Mouse (Mus musculus): ENCODE data around the gene Rpl19. TPM values are rescaled to one million over a fixed set of nuclear protein-coding genes. Genes with fewer than 3 reads are reported as not detected.

Gene Rpl19
- total RNA-seq, 2 experiments from 2014 or later, result 560 to 589 TPM

DNA sequence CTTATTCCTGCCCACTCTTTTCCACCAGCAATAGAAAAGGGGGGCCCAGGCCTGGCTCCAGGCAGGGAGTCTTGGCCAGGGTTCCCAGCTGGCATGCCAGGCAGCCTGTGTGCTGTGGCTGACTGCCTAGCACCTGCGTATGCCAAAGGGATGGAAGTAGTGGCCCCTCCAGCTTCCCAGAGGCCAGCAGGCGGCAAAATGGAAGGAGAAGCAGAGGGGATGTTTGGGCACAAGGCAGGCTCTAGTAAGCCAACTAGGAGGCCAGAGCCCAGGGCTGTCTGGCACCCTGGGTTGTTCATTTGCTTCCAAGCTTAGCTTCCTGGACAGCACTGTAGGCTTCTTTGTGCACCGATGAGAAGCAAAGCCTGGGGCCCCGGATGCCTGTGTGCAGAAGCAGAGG lies 21.2 kb downstream of the Rpl19 start:
- intact Hi-C loops (cut with DNase I), result no loop called here
- peak; percentile 28 to 55 for DNase-seq (ENCODE audit: low spot score in 2 of 2)

- peak in 1 of 2 experiments; percentile 65 for DNase-seq (ENCODE audit: low spot score in 2 of 2)
- intact Hi-C loops (cut with DNase I), result no loop called here
Observed at GRCm38 (mm10) chr11:98049672-98050519, 23.4 kb downstream of the Rpl19 start.

- no peak for DNase-seq (ENCODE audit: low spot score in 2 of 2)
- intact Hi-C loops (cut with DNase I), result no loop called here
Observed at GRCm38 (mm10) chr11:98050520-98050815, 24.0 kb downstream of the Rpl19 start.

GRCm38 (mm10) chr11:98050940-98051339 lies 24.4 kb downstream of the Rpl19 start:
- DNase-seq (ENCODE audit: low spot score in 2 of 2), result no peak
- intact Hi-C loops (cut with DNase I), result no loop called here

DNA sequence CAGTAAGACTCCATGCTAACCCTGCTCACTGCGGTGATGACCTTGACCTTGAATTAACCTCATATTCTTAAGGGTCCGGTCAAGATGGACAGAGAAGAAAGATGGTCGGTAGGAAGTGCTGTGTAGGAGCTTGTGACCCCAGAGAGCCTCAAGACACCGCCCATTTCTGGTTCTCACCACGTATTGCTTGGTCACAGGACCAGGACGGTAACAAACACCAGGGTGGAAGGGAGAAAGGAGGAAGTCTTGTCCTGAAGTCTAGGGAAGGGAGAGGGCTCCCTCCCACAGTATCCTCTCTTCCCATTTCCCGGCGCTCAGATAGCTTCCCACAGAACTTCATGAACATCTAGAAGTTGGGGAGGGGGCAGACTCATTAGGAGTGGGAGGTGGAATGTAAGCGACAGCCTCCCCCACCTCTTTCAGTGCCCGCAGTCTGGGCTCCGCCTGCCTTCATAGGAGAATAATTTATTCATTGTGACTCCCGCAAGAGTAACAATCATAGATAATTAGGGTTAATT lies 25.2 kb downstream of the Rpl19 start:
- no peak for DNase-seq (ENCODE audit: low spot score in 2 of 2)
- intact Hi-C loops (cut with DNase I), result no loop called here

GRCm38 (mm10) chr11:98052129-98052988 lies 25.8 kb downstream of the Rpl19 start:
- peak; percentile 37 to 55 for DNase-seq (ENCODE audit: low spot score in 2 of 2)
- intact Hi-C loops (cut with DNase I), result no loop called here

DNA sequence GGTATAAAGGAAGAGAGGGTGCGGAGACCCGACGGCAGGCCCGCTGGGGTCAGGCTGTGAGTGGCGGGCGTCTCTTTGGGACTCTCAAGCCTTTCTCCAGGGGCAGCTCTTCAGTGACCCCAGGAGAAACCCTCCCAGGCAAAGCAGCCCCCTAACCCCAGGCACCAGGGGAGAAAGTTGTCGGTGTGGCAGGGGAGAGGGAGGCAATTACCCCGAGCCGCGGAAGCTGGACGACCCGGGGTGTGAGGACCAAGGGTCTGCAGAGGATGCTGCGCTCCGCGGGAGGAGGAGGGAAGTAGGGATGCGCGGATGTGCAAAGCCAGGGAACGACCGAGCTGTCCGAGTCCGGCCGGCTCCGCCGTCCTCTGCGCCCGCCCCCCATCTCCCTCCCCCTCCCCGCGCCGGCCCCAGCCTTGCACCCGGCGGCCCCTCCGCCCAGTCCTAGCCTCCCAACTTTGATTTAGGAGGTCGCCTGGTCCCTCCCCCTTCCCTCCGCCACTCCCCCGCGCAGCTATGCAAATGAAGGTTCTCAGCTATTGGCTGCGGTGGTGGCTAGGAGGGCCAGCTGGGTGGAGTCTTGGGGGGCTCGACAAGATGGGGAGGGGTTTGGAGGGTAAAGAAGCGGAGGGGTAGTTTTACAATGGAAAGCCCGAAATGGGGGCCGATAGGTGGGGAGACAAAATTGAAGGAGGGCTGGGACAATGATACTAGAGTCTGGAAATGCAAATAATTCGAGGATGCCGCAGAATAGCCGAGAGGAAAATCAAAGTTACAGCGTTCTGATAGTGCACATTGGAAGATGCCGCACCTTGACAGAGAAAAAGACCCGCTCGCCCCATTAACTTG lies 26.7 kb downstream of the Rpl19 start, which contains the start of gene Stac2:
Gene Stac2, minus strand, starts transcription at position 474 of the 846 bp plus-strand sequence.
- intact Hi-C loops (cut with DNase I), result no loop called here
- peak; percentile 67 to 80 for DNase-seq (ENCODE audit: low spot score in 2 of 2)

DNA sequence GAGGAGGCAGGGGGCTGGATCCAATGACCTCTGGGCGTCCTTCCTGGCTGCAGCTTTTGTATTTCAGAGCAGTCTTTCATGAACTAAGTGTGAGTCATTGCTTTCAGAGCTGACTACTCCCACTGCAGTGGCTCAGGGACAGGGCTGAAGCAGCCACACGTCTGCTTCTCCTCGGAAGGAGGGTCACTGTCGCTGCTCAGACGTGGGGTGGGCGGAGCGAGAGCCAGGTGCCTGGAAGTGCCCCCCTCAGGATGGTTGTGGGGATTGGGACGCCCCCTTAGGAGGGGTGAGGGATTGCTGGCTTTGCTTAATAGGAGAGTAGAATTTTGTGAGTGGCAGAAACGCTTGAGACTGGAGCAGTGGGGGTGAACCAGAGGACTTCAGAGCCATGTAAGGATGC lies 31.0 kb downstream of the Rpl19 start:
- intact Hi-C loops (cut with DNase I), result no loop called here
- DNase-seq (ENCODE audit: low spot score in 2 of 2), result peak; percentile 25 to 71

DNA sequence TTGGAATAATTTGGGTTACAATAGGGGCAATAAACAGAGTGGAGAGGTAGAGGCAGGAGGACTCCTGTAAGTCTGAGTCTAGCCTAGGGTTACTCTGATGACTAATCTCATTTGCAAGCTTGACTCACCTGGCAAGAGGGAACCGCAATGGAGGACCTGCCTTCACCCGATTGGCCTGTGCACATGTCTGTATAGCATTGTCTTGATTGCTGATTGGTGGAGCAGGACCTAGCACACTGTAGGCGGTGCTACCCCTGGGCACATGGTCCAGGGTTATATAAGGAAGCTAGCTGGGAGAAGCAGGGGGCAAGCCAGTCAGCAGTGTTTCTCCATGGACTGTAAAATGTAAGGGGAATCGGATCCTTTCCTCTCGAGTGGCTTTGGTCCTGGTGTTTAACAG lies 31.5 kb downstream of the Rpl19 start:
- peak in 1 of 2 experiments; percentile 69 for DNase-seq (ENCODE audit: low spot score in 2 of 2)
- intact Hi-C loops (cut with DNase I), result no loop called here

GRCm38 (mm10) chr11:98059662-98060061 lies 33.2 kb downstream of the Rpl19 start:
- no peak for DNase-seq (ENCODE audit: low spot score in 2 of 2)
- intact Hi-C loops (cut with DNase I), result no loop called here

DNA sequence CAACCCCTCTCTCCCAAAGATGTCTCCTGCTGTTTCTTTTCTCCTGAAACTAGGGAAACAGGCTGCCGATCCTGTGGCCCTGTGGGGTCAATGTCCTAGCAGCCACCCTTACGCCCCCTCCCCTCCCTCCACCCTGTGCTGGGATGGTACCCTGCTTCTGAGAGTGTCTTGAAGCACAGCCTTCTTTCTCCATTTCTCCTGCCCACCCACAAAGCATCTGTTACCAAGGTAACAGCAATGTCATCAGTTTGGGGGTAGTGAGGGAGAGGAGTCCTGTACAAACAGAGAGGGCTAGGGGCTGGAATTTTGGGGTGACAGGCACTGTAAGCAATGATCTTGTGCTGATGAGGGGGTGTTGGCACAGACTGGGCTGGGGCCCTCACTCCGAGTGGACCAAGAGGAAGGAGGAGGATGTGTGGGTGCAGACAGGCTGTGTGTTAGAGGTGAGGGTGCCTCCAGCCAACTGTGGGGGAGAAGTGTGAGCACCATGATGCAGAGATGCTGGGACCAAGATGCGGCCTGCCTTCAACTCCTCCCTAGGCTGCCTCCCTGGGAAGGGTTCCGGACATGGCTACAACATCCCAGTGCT lies 33.7 kb downstream of the Rpl19 start:
- DNase-seq (ENCODE audit: low spot score in 2 of 2), result peak in 1 of 2 experiments; percentile 76
- intact Hi-C loops (cut with DNase I), result no loop called here

DNA sequence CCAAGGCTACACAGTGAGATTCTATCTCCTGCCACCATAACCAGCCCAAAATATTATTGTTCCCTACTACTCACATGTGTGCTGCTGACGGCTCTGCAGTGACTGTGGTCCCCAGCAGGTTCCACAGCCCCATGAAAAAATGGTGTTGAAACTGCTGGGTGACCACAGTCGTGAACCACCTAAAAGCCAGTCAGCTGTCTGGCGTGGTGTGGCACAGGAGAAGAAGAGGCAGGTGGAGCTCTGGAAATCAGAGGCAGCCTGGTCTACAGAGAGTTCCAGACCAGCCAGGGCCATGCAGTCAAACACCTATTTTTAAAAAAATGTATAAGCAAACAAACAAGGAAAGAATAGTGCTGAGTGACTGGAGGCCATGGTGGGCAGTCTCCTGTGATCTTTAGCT lies 34.9 kb downstream of the Rpl19 start:
- intact Hi-C loops (cut with DNase I), result no loop called here
- DNase-seq (ENCODE audit: low spot score in 2 of 2), result no peak

- DNase-seq (ENCODE audit: low spot score in 2 of 2), result peak in 1 of 2 experiments; percentile 67
- intact Hi-C loops (cut with DNase I), result no loop called here
Observed at GRCm38 (mm10) chr11:98061904-98062562, 35.5 kb downstream of the Rpl19 start.

GRCm38 (mm10) chr11:98066201-98066600 lies 39.7 kb downstream of the Rpl19 start:
- no peak for DNase-seq (ENCODE audit: low spot score in 2 of 2)

DNA sequence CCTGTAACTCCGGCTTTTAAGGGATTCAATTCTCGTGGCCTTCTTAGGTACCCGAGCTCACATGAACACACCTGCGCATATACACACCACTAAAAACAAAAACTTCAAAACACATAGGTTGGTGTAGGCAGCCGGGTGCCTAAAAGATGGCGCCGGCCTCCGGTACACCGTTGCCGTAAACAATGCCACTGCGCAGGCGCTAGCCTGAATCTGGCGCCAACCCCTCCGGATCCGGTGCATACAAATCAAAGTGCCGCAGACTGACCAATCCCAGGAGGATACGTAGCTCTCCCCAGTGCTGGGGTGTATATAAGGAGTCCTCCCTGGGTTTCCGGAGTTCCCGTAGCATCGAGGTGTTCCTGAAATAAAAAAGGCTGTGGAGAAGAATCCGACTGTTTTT lies 40.7 kb downstream of the Rpl19 start:
- DNase-seq (ENCODE audit: low spot score in 2 of 2), result no peak
- intact Hi-C loops (cut with DNase I), result no loop called here

More at GRCm38 (mm10) chr11:98066201-98066600, 39.7 kb downstream of the Rpl19 start:
- intact Hi-C loops (cut with DNase I), result no loop called here

GRCm38 (mm10) chr11:98073442-98073841 lies 46.9 kb downstream of the Rpl19 start:
- intact Hi-C loops (cut with DNase I), result no loop called here
- no peak for DNase-seq (ENCODE audit: low spot score in 2 of 2)

- intact Hi-C loops (cut with DNase I), result loop anchor here (1.0 to 2.0 kb wide), 2 partner anchors 44 to 177 kb away; no protein-coding TSS in a partner anchor
- peak; percentile 91 to 97 for DNase-seq (ENCODE audit: low spot score in 2 of 2)
Observed at GRCm38 (mm10) chr11:98075195-98075808, 48.8 kb downstream of the Rpl19 start.

- DNase-seq (ENCODE audit: low spot score in 2 of 2), result no peak
- intact Hi-C loops (cut with DNase I), result no loop called here
Observed at GRCm38 (mm10) chr11:98077086-98077485, 50.6 kb downstream of the Rpl19 start.
